Mouse (Mus musculus) thymus, adult 2 months (tissue): Measurements from ENCODE around the gene Slc12a9.

Source experiments
- CTCF ChIP-seq: fragments of 200-500 bp; IDR thresholded peaks from 2 replicates; pipeline ENCODE4 v1.5.1; 2012; ENCODE audit warnings: mild to moderate bottlenecking, control low read depth, low read length, moderate library complexity, borderline replicate concordance; ENCODE audit not compliant: control insufficient read depth, poor library complexity, insufficient read depth; ENCODE audit errors: extremely low read depth
- POLR2A ChIP-seq: fragments of 200-500 bp; IDR thresholded peaks from 2 replicates; pipeline ENCODE4 v1.6.1; 2012; ENCODE audit warnings: mild to moderate bottlenecking, low read length, control low read depth, moderate library complexity; ENCODE audit not compliant: control insufficient read depth, poor library complexity, insufficient read depth; ENCODE audit errors: extremely low read depth

GRCm38 (mm10) chr5:137354091-137354490 lies 20.7 kb upstream of the Slc12a9 start:
- TF ChIP-seq POLR2A, result no peak
- TF ChIP-seq CTCF, result no peak
